Mouse (Mus musculus): Measurements from ENCODE around the gene Rgs13. TPM values are rescaled to one million over a fixed set of nuclear protein-coding genes. Genes with fewer than 3 reads are reported as not detected.

The Rgs13 gene
- total RNA-seq, 2 experiments from 2014 or later, result 0.57 to 1.3 TPM

Other genes with a start within 250 kb of the Rgs13 start
- 10 to 100 TPM; 76.6 to 77.1 TPM for gene Rgs2, start 173.2 kb downstream of the Rgs13 start, total RNA-seq (2021)
- gene Rgs1, start 71.9 kb upstream of the Rgs13 start, total RNA-seq (2021), result under 1 TPM; 0.25 to 0.32 TPM